Mouse (Mus musculus) thymus, postnatal 0 days (tissue): ENCODE data around the gene Gm20388. TPM values are rescaled to one million over a fixed set of nuclear protein-coding genes. Genes with fewer than 3 reads are reported as not detected.

ENCODE experiments used
- DNase-seq: peaks from one replicate; pipeline ENCODE4 v3.0.0-alpha.2; 2015; ENCODE audit warnings: low spot score
- polyA plus RNA-seq: library from polyadenylated mRNA; unstranded; fragments of >200 nt; fragmentation: Nextera tagmentation; extraction: Ambion mirVana; gene quantifications from 2 replicates; pipeline ENCODE4 v1.2.1, GENCODE M21; 2015

The Gm20388 gene
- polyA plus RNA-seq, 1 experiment from 2014 or later, result not detected

GRCm38 (mm10) chr8:121547132-121547531 is 1636.5 kb downstream of the Gm20388 start:
- peak; percentile 84 for DNase-seq

- no peak for DNase-seq
These were observed 1639.4 kb downstream of the Gm20388 start for GRCm38 (mm10) chr8:121550056-121550455.

GRCm38 (mm10) chr8:121551065-121551985 is 1640.7 kb downstream of the Gm20388 start:
- DNase-seq, result no peak

GRCm38 (mm10) chr8:121552506-121552905 is 1641.9 kb downstream of the Gm20388 start:
- no peak for DNase-seq

- DNase-seq, result no peak
These were observed 1643.3 kb downstream of the Gm20388 start for GRCm38 (mm10) chr8:121553831-121554475.

- DNase-seq, result no peak
These were observed 1647.1 kb downstream of the Gm20388 start for GRCm38 (mm10) chr8:121557746-121558145.

GRCm38 (mm10) chr8:121558538-121558937 is 1647.9 kb downstream of the Gm20388 start:
- no peak for DNase-seq

- no peak for DNase-seq
These were observed 1649.2 kb downstream of the Gm20388 start for GRCm38 (mm10) chr8:121559801-121560200.

- no peak for DNase-seq
These were observed 1649.9 kb downstream of the Gm20388 start for GRCm38 (mm10) chr8:121560432-121561100.

- DNase-seq, result no peak
These were observed 1651.2 kb downstream of the Gm20388 start for GRCm38 (mm10) chr8:121561636-121562345.

- no peak for DNase-seq
These were observed 1652.3 kb downstream of the Gm20388 start for GRCm38 (mm10) chr8:121562941-121563351.

GRCm38 (mm10) chr8:121563701-121564100 is 1653.1 kb downstream of the Gm20388 start:
- DNase-seq, result no peak

- DNase-seq, result no peak
These were observed 1657.7 kb downstream of the Gm20388 start for GRCm38 (mm10) chr8:121568321-121568720.

GRCm38 (mm10) chr8:121570335-121570734 is 1659.7 kb downstream of the Gm20388 start:
- no peak for DNase-seq

- DNase-seq, result peak; percentile 30
These were observed 1660.2 kb downstream of the Gm20388 start for GRCm38 (mm10) chr8:121570801-121571200.

- DNase-seq, result no peak
These were observed 1661.5 kb downstream of the Gm20388 start for GRCm38 (mm10) chr8:121572121-121572520.

GRCm38 (mm10) chr8:121573275-121573674 is 1662.6 kb downstream of the Gm20388 start:
- no peak for DNase-seq

GRCm38 (mm10) chr8:121575661-121576060 is 1665.0 kb downstream of the Gm20388 start:
- DNase-seq, result no peak

GRCm38 (mm10) chr8:121577751-121578675 is 1667.4 kb downstream of the Gm20388 start:
- peak; percentile 35 for DNase-seq
